Mouse (Mus musculus): ENCODE measurements at regions not wholly inside any gene's neighbourhood (a gene's known extent, or its start where the extent isn't known, plus 50 kb on each side); places are given as distances from the start of the nearest gene placed in this dataset.

GRCm38 (mm10) chr2:148622216-148622615 lies 50.2 kb upstream of the Nxt1 start:
- in situ Hi-C loops (cut with MboI, MseI), result no loop called here

DNA sequence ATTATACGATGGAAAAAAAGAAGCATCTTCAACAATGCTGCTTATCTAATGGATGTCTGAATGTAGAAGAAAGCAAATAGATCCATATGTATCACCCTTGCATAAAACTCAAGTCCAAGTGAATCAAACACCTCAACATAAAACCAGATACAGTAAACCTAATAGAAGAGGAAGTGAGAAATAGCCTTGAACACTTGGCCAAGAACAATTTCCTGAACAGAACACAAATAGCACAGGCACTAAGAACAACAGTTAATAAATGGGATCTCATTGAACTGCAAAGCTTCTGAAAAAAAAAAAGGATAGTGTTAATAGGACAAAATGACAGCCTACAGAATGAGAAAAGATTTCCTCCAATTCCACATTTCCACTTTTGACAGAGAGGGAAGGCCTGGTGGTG lies 60.5 kb upstream of the Nxt1 start:
- in situ Hi-C loops (cut with MboI, MseI), result no loop called here

GRCm38 (mm10) chr2:148605425-148605930 lies 66.9 kb upstream of the Nxt1 start:
- in situ Hi-C loops (cut with MboI, MseI), result no loop called here

GRCm38 (mm10) chr2:148603951-148604350 lies 68.5 kb upstream of the Nxt1 start:
- in situ Hi-C loops (cut with MboI, MseI), result no loop called here

DNA sequence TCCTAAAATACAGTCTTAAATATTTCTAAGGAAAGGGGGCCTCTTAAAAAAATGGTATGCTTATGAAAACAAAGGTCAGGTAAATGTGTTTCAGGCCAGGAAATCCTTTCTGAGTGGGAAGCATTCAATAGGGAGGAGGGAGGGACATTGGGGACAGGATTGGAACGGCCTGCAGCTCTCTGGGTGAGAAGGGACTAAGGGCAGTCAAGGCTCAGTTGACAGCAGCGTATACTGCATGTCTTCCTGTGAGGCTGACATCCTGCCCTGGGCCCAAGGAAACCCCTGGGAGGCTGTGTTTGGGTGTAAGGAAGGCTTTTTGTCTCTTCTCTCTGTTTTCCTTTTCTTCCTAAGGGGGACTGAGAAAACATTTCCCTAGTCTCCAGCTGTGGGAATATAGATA lies 69.1 kb upstream of the Nxt1 start:
- in situ Hi-C loops (cut with MboI, MseI), result no loop called here

DNA sequence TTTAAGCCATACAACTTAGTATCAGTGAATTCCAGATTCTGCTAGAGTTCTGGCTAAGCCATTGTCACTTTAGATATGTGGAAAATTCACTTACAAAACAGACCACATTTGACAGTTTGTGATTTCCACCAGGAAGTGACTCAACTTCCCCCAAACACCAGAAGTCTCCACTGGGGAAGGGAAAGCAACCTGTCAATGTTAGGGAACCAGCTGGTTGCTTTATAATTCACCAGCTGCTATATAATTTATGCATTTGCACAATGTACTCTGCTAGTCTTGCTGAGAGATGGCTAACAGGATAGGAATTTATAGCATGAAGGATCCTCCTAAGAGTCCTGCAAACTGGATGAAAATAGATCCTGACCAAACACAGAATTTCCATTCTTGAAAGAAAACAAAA lies 72.9 kb upstream of the Nxt1 start:
- in situ Hi-C loops (cut with MboI, MseI), result no loop called here

- in situ Hi-C loops (cut with MboI, MseI), result no loop called here
Measured at GRCm38 (mm10) chr2:148596966-148597365, 75.4 kb upstream of the Nxt1 start.

DNA sequence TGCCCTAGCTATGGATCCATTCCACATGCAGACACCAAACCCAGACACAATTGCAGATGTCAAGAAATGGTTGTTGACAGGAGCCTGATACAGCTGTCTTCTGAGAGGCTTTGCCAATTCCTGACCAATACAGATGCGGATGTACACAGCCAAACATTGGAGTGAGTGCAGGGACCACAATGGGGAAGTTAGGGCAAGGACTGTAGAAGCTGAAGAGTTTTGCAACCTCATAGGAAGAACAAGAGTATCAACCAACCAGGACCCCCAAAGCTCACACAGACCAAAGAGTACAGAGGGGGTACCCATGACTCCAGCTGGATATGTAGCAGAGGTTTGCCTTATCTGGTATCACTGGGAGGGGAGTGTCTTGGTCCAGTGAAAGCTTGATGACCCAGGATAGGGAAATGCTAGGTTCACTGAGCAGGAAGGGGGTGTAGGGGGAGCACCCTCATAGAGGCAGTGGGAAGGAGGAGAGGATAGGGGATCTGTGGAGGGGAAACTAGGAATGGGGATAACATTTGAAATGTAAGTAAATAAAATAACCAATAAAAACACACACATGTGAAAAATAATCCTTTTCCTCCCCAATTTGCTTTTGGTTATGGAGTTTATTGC lies 86.6 kb upstream of the Nxt1 start:
- in situ Hi-C loops (cut with MboI, MseI), result no loop called here

DNA sequence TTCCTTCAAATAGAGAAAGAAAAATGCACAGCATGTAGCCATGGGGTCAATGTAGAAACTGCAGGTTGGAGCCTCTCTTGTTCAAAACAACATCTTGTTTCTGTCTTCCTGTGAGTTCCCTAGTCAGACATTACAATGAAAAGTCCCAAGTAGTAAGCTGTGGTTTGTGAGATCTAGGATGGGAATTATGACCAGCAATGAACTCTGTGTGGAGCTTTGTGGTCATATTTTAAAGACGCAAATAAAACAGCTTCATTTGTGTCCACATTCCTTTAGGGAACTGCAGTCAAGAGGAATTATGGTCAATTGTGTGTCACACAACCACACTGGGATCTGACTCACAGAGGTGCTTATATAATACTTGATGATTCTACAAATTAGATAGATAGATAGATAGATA lies 90.2 kb upstream of the Nxt1 start:
- in situ Hi-C loops (cut with MboI, MseI), result no loop called here

- in situ Hi-C loops (cut with MboI, MseI), result no loop called here
Measured at GRCm38 (mm10) chr2:148581666-148582065, 90.7 kb upstream of the Nxt1 start.

- in situ Hi-C loops (cut with MboI, MseI), result no loop called here
Measured at GRCm38 (mm10) chr2:148580286-148580966, 92.0 kb upstream of the Nxt1 start.

DNA sequence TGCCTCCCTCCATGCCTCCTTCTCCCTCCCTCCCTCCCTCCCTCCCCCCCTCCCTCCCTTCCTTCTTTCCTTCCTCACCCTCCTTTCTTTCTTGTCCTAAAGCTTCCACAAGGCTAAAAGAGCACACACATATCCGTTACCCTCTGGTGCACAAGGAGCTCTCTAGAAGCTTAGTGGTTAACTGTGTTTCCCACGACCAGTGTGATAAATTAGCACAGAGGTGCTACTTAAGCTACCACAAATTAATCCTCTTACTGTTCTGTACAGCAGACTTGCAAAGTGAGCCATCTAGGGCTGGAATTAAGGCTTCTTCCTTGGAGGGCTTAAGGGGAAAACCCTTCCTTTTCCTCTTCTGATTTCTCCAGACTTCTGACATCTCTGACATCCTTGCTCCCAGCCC lies 92.8 kb upstream of the Nxt1 start:
- in situ Hi-C loops (cut with MboI, MseI), result loop anchor here (5.0 to 10.0 kb wide), 2 partner anchors 83 to 205 kb away; no protein-coding TSS in a partner anchor

GRCm38 (mm10) chr2:148579027-148579426 lies 93.4 kb upstream of the Nxt1 start:
- in situ Hi-C loops (cut with MboI, MseI), result loop anchor here (5.0 to 10.0 kb wide), 2 partner anchors 83 to 204 kb away; no protein-coding TSS in a partner anchor

DNA sequence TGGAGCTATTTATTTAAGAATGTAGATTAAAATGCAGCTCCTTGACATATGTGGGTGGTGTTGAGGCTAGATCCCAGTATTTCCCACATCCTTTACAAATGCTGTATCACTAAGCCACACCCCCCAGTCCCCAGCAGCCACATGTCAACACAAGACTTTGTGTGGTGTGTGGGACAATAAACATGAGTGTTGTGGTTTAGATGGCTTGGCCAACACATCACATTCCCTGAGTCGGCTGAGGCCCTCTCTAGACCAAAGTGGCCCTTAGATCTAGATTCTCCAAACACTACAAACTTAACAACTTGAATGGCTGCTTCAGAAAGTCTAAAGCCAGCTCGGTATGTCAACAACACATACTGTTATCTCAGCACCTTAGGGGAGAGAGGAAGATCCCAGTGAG lies 94.2 kb upstream of the Nxt1 start:
- in situ Hi-C loops (cut with MboI, MseI), result loop anchor here (5.0 to 10.0 kb wide), 2 partner anchors 84 to 203 kb away; no protein-coding TSS in a partner anchor

DNA sequence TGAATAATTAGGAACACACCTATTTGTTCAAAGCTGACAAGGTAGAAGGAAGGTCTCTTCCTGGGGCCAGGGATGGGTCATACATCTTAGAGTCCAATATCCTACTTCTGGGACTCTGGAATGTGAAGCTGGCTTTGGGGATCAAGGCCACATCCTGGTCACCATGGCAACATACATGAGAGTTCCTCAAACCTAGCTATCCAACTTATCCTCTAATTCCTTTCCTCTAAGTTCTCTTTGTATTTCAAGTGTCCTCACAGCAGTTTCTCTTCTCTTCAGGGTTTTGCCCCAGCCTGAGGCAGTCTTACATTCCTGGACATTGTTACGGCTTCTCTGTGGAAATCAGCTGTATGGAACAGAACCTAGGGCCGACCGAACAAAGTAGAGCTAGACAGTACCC lies 97.0 kb upstream of the Nxt1 start:
- in situ Hi-C loops (cut with MboI, MseI), result loop anchor here (5.0 to 10.0 kb wide), 2 partner anchors 87 to 201 kb away; no protein-coding TSS in a partner anchor

- in situ Hi-C loops (cut with MboI, MseI), result loop anchor here (10.0 kb wide), 1 partner anchor 197 kb away; no protein-coding TSS in a partner anchor
Measured at GRCm38 (mm10) chr2:148572165-148572564, 100.2 kb upstream of the Nxt1 start.

GRCm38 (mm10) chr2:148571616-148572015 lies 100.8 kb upstream of the Nxt1 start:
- in situ Hi-C loops (cut with MboI, MseI), result loop anchor here (10.0 kb wide), 1 partner anchor 197 kb away; no protein-coding TSS in a partner anchor

GRCm38 (mm10) chr2:148571018-148571417 lies 101.4 kb upstream of the Nxt1 start:
- in situ Hi-C loops (cut with MboI, MseI), result loop anchor here (10.0 kb wide), 1 partner anchor 196 kb away; no protein-coding TSS in a partner anchor

DNA sequence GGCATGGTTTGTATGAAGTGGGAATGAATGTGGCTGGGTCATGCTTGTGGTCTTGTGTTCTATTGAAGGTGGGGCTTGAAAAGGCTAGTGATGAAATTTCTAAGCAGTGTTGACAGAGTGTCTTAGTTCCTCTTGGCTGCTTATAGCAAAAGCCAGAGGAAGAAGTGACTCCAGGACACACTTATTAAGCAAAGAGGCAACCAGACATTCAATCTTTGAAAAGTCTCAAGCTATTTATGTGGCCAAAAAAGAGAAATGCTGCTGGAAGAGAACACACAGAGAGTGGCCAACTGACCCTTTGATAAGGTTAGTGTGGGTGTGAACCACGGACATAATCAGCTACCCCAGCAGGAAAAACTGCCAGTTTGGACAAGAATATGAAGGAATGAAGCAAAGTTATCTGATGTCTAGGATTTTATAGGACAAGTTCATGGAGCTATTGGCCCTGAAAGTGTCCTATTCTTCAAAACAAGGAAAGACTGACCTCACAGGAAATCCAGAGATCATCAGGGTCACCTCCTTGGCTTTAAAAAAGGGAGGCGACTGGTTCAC lies 104.4 kb upstream of the Nxt1 start:
- in situ Hi-C loops (cut with MboI, MseI), result no loop called here

- in situ Hi-C loops (cut with MboI, MseI), result no loop called here
Measured at GRCm38 (mm10) chr2:148563390-148563789, 109.0 kb upstream of the Nxt1 start.

DNA sequence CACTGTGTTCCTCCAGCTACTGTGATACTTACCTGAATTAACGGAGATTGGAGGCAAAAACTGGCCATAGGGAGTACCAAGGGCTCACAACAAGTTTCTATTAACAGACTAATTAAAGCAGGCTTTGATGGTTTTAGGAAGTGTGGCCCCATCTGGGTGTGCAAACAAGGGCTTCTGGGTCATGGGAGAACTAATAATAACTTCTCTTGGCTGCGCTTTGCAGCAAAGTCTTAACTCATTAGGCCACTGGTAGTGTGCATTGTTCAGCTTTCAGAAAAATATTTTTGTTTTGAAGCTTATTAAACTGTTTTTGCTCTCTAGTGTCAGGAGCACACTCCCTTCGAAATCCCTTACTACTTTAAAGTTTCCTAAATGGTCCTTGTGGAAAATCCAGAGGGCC lies 110.4 kb upstream of the Nxt1 start:
- in situ Hi-C loops (cut with MboI, MseI), result no loop called here

DNA sequence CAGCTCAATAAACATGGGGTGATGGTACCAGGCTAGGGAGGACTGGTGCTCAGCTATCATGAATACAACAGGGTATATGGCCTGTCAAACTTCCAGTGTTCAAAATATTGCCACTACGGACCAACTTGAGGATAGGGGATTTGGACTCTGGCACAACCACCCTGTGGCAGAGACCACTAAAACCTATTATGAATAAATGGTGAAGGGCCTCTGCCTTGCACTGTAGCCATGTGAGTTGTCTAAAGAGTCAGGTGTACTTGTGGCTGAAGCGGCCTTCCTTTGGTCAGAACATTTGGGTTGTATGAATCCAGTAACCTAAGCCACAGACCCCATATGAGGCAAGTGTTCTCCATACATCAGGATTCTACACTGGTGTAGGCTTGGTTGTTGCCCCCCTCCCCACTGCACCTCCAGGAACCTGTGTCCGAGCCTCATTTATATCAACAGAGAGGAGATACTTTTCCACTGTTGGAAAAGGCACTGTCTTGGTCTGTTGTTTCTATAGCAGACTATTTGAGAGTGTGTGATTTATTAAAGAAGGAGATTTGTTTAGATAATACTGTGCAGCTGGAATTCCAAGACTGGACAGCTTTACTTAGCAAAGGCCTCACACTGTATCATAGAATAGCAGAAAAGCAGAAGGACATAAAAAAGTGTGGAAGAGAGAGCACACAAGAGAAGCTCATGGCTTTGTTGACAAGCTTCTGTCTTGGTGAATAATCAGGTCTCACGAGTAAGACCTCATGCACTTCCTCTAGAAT lies 112.2 kb upstream of the Nxt1 start:
- in situ Hi-C loops (cut with MboI, MseI), result no loop called here

Measured in T-helper 1 cell (primary cell).